Mouse (Mus musculus): ENCODE results near the gene Klhl20.

GRCm38 (mm10) chr1:161040426-161040770, 90.9 kb downstream of the Klhl20 start:
- TF ChIP-seq POLR2A (IDR thresholded peaks at IDR 0.05; ENCODE audit: borderline replicate concordance, low read depth, low read length), result no peak
- no peak for TF ChIP-seq CTCF (IDR thresholded peaks at IDR 0.05; ENCODE audit: low read depth, low read length)
